Mouse (Mus musculus) heart, postnatal 25 days (tissue): Measurements from ENCODE around the gene Mphosph10. TPM values are rescaled to one million over a fixed set of nuclear protein-coding genes. Genes with fewer than 3 reads are reported as not detected.

Experiments used
- DNase-seq: peaks from one replicate; pipeline ENCODE4 v3.0.0; 2022; ENCODE audit warnings: low spot score
- intact Hi-C: fragments of 180-260 bp; cut with DNase I; formaldehyde crosslinking; loops from one replicate; pipeline ENCODE4 v1.15.1; 2025
- total RNA-seq, 2 experiments: library from RNA; stranded (reverse); gene quantifications; 2 replicates each; pipeline ENCODE4 v1.2.3; 2021

Mphosph10 gene
- total RNA-seq, 2 experiments from 2014 or later, result 12.2 to 14.7 TPM

DNA sequence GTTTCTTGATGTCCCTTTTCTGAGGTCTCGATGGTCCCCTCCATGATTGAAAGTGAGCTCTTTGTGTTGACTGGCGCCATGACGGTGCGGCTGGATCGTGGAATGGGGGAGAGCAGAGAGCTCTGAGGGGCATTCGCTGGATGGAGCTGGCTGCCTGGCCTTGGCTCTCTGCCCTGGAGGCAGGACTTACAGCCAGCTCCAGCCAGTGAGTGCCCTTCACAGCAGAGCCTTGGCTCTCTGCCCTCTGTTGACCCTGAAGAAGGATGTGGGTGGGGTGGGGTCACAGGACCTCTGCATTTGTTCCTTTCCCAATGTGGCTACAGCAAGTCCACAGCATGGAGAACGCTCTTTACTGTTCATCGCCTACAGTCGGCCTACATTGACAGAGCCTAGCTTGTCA lies 34.7 kb downstream of the Mphosph10 start:
- intact Hi-C loops, result no loop called here

GRCm38 (mm10) chr7:64356661-64357060 lies 35.4 kb downstream of the Mphosph10 start:
- DNase-seq, result no peak
- intact Hi-C loops, result no loop called here

More for the DNA sequence above, 34.7 kb downstream of the Mphosph10 start:
- DNase-seq, result peak; percentile 14

DNA sequence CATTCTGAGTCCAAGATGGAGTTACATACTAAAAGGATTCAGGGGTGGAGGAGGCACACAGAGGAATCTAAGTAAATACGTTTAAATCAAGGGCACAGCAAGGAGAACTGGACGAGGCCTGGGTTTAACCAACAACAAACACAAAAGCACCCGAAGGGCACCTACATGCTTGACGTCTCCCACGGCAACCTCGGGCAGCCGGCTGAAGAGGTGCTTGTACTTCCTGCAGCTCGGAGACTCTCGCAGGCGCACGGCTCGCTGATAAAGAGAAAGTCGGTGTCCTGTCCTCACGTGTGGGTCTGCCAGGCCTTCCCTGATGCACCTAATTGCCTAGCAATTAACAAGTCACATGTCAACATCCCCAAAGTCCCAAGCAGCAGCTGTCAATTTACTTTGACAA lies 37.9 kb downstream of the Mphosph10 start:
- intact Hi-C loops, result no loop called here
- DNase-seq, result no peak

GRCm38 (mm10) chr7:64351087-64351486 lies 41.0 kb downstream of the Mphosph10 start:
- intact Hi-C loops, result no loop called here
- no peak for DNase-seq

DNA sequence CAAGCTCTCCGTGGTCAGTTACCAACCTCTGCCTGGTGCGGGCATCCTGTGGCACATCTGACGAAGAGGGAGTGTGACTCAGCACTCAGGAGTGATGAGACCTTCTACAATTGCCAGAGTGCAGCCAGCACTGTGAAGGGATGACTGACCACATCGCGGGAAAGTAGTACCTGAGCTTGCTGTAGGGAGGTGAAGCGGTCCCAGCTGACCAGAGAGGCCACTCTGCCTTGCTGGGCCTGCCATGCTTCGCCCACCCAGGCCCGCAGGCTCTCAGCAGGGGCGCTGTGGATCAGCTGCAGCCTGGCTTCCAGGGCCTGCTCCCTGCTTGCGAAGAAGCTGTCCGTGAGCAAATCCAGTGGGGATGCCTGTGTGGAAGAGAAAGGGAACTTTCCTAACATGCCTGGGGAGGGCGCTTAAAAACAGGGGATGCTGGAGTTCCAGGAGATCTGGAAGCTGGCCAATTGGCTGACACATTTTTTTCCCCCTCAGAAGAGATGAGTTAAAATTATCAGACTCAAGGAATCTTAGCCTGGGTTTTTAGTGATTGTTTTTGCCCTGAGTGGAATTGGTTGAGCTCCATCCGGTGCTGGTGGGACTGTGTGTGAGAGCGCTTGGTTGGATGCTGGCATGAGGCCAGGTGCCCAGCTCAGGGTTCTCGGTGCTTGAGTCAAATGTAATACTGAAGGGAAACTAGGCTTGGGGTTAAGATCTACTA lies 42.8 kb downstream of the Mphosph10 start:
- intact Hi-C loops, result no loop called here

GRCm38 (mm10) chr7:64347813-64348212 lies 44.3 kb downstream of the Mphosph10 start:
- no peak for DNase-seq

More for the DNA sequence above, 42.8 kb downstream of the Mphosph10 start:
- no peak for DNase-seq

DNA sequence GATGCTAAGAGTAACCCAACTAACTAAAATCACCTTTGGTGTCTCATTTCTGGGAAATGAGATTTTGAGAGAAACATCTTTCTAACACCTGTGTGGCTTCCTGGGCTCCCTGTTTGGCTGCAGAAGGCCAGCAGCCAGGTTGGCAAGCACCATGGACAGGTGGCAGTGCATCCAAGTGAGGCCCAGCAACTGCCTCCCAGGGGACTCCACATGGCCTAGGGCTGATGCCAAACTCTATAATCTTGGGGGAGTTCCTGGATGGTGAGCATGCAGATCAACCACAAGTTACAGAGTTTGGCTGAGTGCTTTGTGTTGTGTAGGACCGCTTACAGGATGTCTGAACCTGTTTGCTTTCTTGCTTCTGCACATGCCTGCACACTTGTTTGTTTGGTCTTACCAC lies 59.4 kb downstream of the Mphosph10 start:
- intact Hi-C loops, result no loop called here
- no peak for DNase-seq

More at GRCm38 (mm10) chr7:64347813-64348212, 44.3 kb downstream of the Mphosph10 start:
- intact Hi-C loops, result no loop called here

DNA sequence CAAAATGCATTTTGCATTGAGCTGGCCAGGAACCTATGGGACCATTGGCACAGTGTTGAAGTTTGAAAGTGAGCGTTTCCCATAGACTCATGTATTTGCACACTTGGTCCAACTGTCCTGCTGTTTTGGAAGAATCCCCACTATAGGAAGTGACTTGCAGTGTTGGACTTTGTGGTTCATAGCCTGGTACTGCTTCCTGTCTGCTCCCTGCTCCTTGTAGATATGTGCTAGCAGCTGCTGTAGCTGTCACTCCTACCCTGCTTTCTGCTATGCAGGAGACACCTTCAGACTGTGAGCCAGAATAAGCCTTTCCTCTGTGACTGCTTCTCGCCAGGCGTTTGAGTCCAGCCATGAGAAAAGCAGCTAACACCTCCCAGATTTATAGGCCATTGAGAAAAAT lies 60.8 kb downstream of the Mphosph10 start:
- intact Hi-C loops, result no loop called here

GRCm38 (mm10) chr7:64327486-64327885 lies 64.6 kb downstream of the Mphosph10 start:
- intact Hi-C loops, result loop anchor here (1.0 to 2.0 kb wide), 2 partner anchors 45 to 162 kb away; no protein-coding TSS in a partner anchor

More for the DNA sequence above, 60.8 kb downstream of the Mphosph10 start:
- DNase-seq, result no peak

GRCm38 (mm10) chr7:64326892-64327291 lies 65.2 kb downstream of the Mphosph10 start:
- DNase-seq, result peak; percentile 27
- intact Hi-C loops, result loop anchor here (1.0 to 2.0 kb wide), 2 partner anchors 46 to 162 kb away; no protein-coding TSS in a partner anchor

More at GRCm38 (mm10) chr7:64327486-64327885, 64.6 kb downstream of the Mphosph10 start:
- no peak for DNase-seq

Other genes with a start within 250 kb of the Mphosph10 start
- not detected for gene Trpm1, start 238.4 kb downstream of the Mphosph10 start, total RNA-seq
- gene Mtmr10, start 104.6 kb downstream of the Mphosph10 start, total RNA-seq, result 10 to 100 TPM; 11.9 to 12.0 TPM
- gene Fan1, start 18.2 kb downstream of the Mphosph10 start, total RNA-seq, result 1 to 10 TPM; 8.4 to 8.8 TPM
- gene Mcee, start 339 bp upstream of the Mphosph10 start, total RNA-seq, result 100 to 1,000 TPM; 181 to 187 TPM
- gene Apba2, start 109.4 kb upstream of the Mphosph10 start, total RNA-seq, result under 1 TPM; 0.44 to 0.87 TPM